Mouse (Mus musculus): ENCODE measurements at regions not wholly inside any gene's neighbourhood (a gene's known extent, or its start where the extent isn't known, plus 50 kb on each side); places are given as distances from the start of the nearest gene placed in this dataset.

DNA sequence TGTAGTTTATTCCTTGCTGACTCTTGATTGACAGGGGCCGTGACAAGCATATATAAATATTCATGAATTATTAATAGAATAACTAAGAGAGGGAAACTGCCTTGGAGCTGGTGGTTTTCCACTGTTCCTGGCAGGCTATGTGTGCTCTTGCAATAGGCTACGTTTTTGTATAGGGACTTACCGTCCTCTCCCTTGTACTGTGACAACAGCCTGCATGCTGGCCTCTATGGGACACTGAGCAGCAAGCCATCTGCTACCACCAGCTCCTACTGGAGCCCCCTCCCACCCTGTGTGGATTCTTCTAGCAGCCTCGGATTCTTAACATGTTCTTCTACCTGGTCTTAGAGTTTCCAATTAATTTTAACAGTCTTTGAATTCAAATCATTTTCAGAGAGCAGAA, 261.6 kb upstream of the Id4 start:
- Histone ChIP-seq H3K27me3 (ENCODE audit: control insufficient read depth, insufficient read depth, low read length, poor library complexity, severe bottlenecking) (no peaks in the 10 kb centered on the region; the same call in 1 of the 2 replicates), H3K9ac (ENCODE audit: low read depth, poor library complexity, severe bottlenecking) (no peak overlapping the region), H3K4me3 (ENCODE audit: low read depth, low read length) (no peak overlapping the region), H3K36me3 (ENCODE audit: control insufficient read depth, insufficient read depth, low read length, poor library complexity, severe bottlenecking) (no peaks in the 10 kb centered on the region), H3K27ac (ENCODE audit: insufficient read depth, low read length) (no peak overlapping the region), H3K4me1 (ENCODE audit: control insufficient read depth, insufficient read depth, low read length) (no peaks in the 10 kb centered on the region), H3K9me3 (replicated peaks; ENCODE audit: control insufficient read depth, insufficient read depth, low read length, poor library complexity, severe bottlenecking) (no peaks in the 10 kb centered on the region)
- no peak for TF ChIP-seq CTCF (IDR thresholded peaks at IDR 0.05; ENCODE audit: low read depth, low read length)
- no peak for TF ChIP-seq POLR2A (IDR thresholded peaks at IDR 0.05; ENCODE audit: insufficient read depth, low read length)
- TF ChIP-seq EP300 (IDR thresholded peaks at IDR 0.05; ENCODE audit: insufficient read depth, low read depth, low read length), result no peak

DNA sequence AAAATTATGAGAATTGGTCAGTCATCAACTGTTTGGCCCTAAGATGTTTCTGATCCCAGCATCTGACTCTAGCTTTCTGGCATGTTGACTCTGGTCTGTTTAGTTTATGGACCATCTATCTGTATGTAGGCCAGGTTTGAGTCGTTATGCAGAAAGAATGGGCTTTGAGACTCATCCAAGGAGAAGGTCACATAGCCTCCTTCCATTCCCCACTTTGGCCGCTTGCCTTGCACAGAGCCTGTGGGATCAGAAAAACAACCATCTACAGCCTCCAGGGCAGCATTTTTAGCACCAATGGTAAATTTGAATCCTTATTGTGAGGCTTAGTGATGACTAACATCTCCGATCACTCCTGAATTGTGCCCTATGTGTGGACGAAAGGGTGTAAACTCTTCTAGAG, 257.9 kb upstream of the Id4 start:
- no peak overlapping the region for H3K4me3 ChIP-seq (ENCODE audit: low read depth, low read length)
- no peak overlapping the region for H3K9ac ChIP-seq (ENCODE audit: low read depth, poor library complexity, severe bottlenecking)
- no peaks in the 10 kb centered on the region for H3K4me1 ChIP-seq (ENCODE audit: control insufficient read depth, insufficient read depth, low read length)
- H3K9me3 ChIP-seq (replicated peaks; ENCODE audit: control insufficient read depth, insufficient read depth, low read length, poor library complexity, severe bottlenecking), result no peaks in the 10 kb centered on the region
- H3K27ac ChIP-seq (ENCODE audit: insufficient read depth, low read length), result no peak overlapping the region
- TF ChIP-seq EP300 (IDR thresholded peaks at IDR 0.05; ENCODE audit: insufficient read depth, low read depth, low read length) (no peak), CTCF (IDR thresholded peaks at IDR 0.05; ENCODE audit: low read depth, low read length) (no peak), POLR2A (IDR thresholded peaks at IDR 0.05; ENCODE audit: insufficient read depth, low read length) (no peak)
- no peaks in the 10 kb centered on the region; the same call in 1 of the 2 replicates for H3K27me3 ChIP-seq (ENCODE audit: control insufficient read depth, insufficient read depth, low read length, poor library complexity, severe bottlenecking)
- no peaks in the 10 kb centered on the region for H3K36me3 ChIP-seq (ENCODE audit: control insufficient read depth, insufficient read depth, low read length, poor library complexity, severe bottlenecking)

- no peak overlapping the region for H3K4me3 ChIP-seq (ENCODE audit: low read depth, low read length)
- no peak overlapping the region for H3K27ac ChIP-seq (ENCODE audit: insufficient read depth, low read length)
- TF ChIP-seq POLR2A (IDR thresholded peaks at IDR 0.05; ENCODE audit: insufficient read depth, low read length), result no peak
- TF ChIP-seq EP300 (IDR thresholded peaks at IDR 0.05; ENCODE audit: insufficient read depth, low read depth, low read length), result no peak
- TF ChIP-seq CTCF (IDR thresholded peaks at IDR 0.05; ENCODE audit: low read depth, low read length), result no peak
- no peak overlapping the region for H3K9ac ChIP-seq (ENCODE audit: low read depth, poor library complexity, severe bottlenecking)
- no peaks in the 10 kb centered on the region for H3K27me3 ChIP-seq (ENCODE audit: control insufficient read depth, insufficient read depth, low read length, poor library complexity, severe bottlenecking)
- H3K9me3 ChIP-seq (replicated peaks; ENCODE audit: control insufficient read depth, insufficient read depth, low read length, poor library complexity, severe bottlenecking), result no peaks in the 10 kb centered on the region
- H3K4me1 ChIP-seq (ENCODE audit: control insufficient read depth, insufficient read depth, low read length), result no peaks in the 10 kb centered on the region
- no peaks in the 10 kb centered on the region for H3K36me3 ChIP-seq (ENCODE audit: control insufficient read depth, insufficient read depth, low read length, poor library complexity, severe bottlenecking)
These were observed 247.7 kb upstream of the Id4 start for GRCm38 (mm10) chr13:48013336-48013750.

- Histone ChIP-seq H3K36me3 (ENCODE audit: control insufficient read depth, insufficient read depth, low read length, poor library complexity, severe bottlenecking) (no peaks in the 10 kb centered on the region), H3K9ac (ENCODE audit: low read depth, poor library complexity, severe bottlenecking) (no peak overlapping the region), H3K27ac (ENCODE audit: insufficient read depth, low read length) (no peak overlapping the region), H3K9me3 (replicated peaks; ENCODE audit: control insufficient read depth, insufficient read depth, low read length, poor library complexity, severe bottlenecking) (no peaks in the 10 kb centered on the region), H3K27me3 (ENCODE audit: control insufficient read depth, insufficient read depth, low read length, poor library complexity, severe bottlenecking) (no peaks in the 10 kb centered on the region), H3K4me3 (ENCODE audit: low read depth, low read length) (no peak overlapping the region), H3K4me1 (ENCODE audit: control insufficient read depth, insufficient read depth, low read length) (no peaks in the 10 kb centered on the region)
- TF ChIP-seq EP300 (IDR thresholded peaks at IDR 0.05; ENCODE audit: insufficient read depth, low read depth, low read length) (no peak), CTCF (IDR thresholded peaks at IDR 0.05; ENCODE audit: low read depth, low read length) (no peak), POLR2A (IDR thresholded peaks at IDR 0.05; ENCODE audit: insufficient read depth, low read length) (no peak)
These were observed 245.7 kb upstream of the Id4 start for GRCm38 (mm10) chr13:48015296-48015695.

- Histone ChIP-seq H3K27ac (ENCODE audit: insufficient read depth, low read length) (no peak overlapping the region), H3K9me3 (replicated peaks; ENCODE audit: control insufficient read depth, insufficient read depth, low read length, poor library complexity, severe bottlenecking) (no peaks in the 10 kb centered on the region)
- TF ChIP-seq EP300 (IDR thresholded peaks at IDR 0.05; ENCODE audit: insufficient read depth, low read depth, low read length) (no peak), CTCF (IDR thresholded peaks at IDR 0.05; ENCODE audit: low read depth, low read length) (no peak), POLR2A (IDR thresholded peaks at IDR 0.05; ENCODE audit: insufficient read depth, low read length) (no peak)
These were observed 245.0 kb upstream of the Id4 start for GRCm38 (mm10) chr13:48016051-48016450.

GRCm38 (mm10) chr13:48016606-48017005, 244.4 kb upstream of the Id4 start:
- Histone ChIP-seq H3K36me3 (ENCODE audit: control insufficient read depth, insufficient read depth, low read length, poor library complexity, severe bottlenecking) (no peaks in the 10 kb centered on the region), H3K9me3 (replicated peaks; ENCODE audit: control insufficient read depth, insufficient read depth, low read length, poor library complexity, severe bottlenecking) (no peaks in the 10 kb centered on the region), H3K27ac (ENCODE audit: insufficient read depth, low read length) (no peak overlapping the region), H3K9ac (ENCODE audit: low read depth, poor library complexity, severe bottlenecking) (no peak overlapping the region), H3K4me1 (ENCODE audit: control insufficient read depth, insufficient read depth, low read length) (no peaks in the 10 kb centered on the region), H3K4me3 (ENCODE audit: low read depth, low read length) (no peak overlapping the region), H3K27me3 (ENCODE audit: control insufficient read depth, insufficient read depth, low read length, poor library complexity, severe bottlenecking) (no peaks in the 10 kb centered on the region)
- no peak for TF ChIP-seq EP300 (IDR thresholded peaks at IDR 0.05; ENCODE audit: insufficient read depth, low read depth, low read length)
- no peak for TF ChIP-seq POLR2A (IDR thresholded peaks at IDR 0.05; ENCODE audit: insufficient read depth, low read length)
- TF ChIP-seq CTCF (IDR thresholded peaks at IDR 0.05; ENCODE audit: low read depth, low read length), result no peak

More at GRCm38 (mm10) chr13:48016051-48016450, 245.0 kb upstream of the Id4 start:
- H3K9ac ChIP-seq (ENCODE audit: low read depth, poor library complexity, severe bottlenecking), result no peak overlapping the region
- no peaks in the 10 kb centered on the region for H3K36me3 ChIP-seq (ENCODE audit: control insufficient read depth, insufficient read depth, low read length, poor library complexity, severe bottlenecking)
- no peaks in the 10 kb centered on the region for H3K4me1 ChIP-seq (ENCODE audit: control insufficient read depth, insufficient read depth, low read length)
- no peak overlapping the region for H3K4me3 ChIP-seq (ENCODE audit: low read depth, low read length)
- no peaks in the 10 kb centered on the region for H3K27me3 ChIP-seq (ENCODE audit: control insufficient read depth, insufficient read depth, low read length, poor library complexity, severe bottlenecking)
